Mouse (Mus musculus): ENCODE measurements around the gene Lst1. TPM values are rescaled to one million over a fixed set of nuclear protein-coding genes. Genes with fewer than 3 reads are reported as not detected.
A peak's percentile ranks its signal among the peaks of the same experiment; 100 is the strongest.

Gene Lst1
- polyA plus RNA-seq, 1 experiment from 2014 or later: 9.5 TPM

DNA sequence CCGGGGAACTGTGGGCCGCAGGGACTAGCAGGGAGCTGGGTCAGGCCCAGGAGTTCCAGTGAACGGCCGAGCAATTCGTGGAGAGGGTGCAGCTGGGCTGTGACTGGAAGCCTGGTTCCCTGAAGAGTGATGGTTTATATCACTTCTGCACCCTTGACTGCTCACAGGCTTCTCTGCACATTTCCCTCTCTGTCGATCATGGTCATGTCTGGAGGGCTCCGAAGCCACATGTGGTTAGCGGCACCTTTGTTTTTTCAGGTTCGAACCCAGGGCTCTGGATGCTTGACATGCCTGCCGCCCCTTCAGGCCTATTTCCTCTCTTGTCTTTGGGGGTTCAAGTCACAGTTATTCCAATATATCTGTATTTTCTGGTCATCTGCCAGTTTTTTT, 17.1 kb upstream of the Lst1 start:
- ATAC-seq (ENCODE audit: insufficient number of reproducible peaks, insufficient read depth, low FRiP score, low read depth): no peak
- peaks cover 0 to 3% of the 10 kb centered on the region in 2 experiments; a peak in 2 of 4 replicates for H3K4me1 ChIP-seq (ENCODE audit: control insufficient read depth in 2 of 2, insufficient read depth in 2 of 2, low read length in 2 of 2)
- H3K27me3 ChIP-seq (ENCODE audit: control insufficient read depth, insufficient read depth, low read length): peaks cover 50% of the 10 kb centered on the region
- no peak overlapping the region for H3K27ac ChIP-seq (replicated peaks in 1 of 2; ENCODE audit: control insufficient read depth in 1 of 2, insufficient read depth in 1 of 2, low read depth in 2 of 2, low read length in 2 of 2)
- H3K4me2 ChIP-seq (ENCODE audit: low read length): no peak overlapping the region
- no peaks in the 10 kb centered on the region for H3K36me3 ChIP-seq (ENCODE audit: control insufficient read depth, insufficient read depth, low read length)
- WGBS: 44% methylated on average over 10 of the region's 10 CpGs
- H3K9me3 ChIP-seq (ENCODE audit: control insufficient read depth, low read length): no peaks in the 10 kb centered on the region
- no peak overlapping the region for H3K9ac ChIP-seq (ENCODE audit: low read length)
- H3K4me3 ChIP-seq (ENCODE audit: control insufficient read depth in 1 of 2, insufficient read depth in 1 of 2, low read depth in 1 of 2, low read length in 2 of 2): no peak overlapping the region

DNA sequence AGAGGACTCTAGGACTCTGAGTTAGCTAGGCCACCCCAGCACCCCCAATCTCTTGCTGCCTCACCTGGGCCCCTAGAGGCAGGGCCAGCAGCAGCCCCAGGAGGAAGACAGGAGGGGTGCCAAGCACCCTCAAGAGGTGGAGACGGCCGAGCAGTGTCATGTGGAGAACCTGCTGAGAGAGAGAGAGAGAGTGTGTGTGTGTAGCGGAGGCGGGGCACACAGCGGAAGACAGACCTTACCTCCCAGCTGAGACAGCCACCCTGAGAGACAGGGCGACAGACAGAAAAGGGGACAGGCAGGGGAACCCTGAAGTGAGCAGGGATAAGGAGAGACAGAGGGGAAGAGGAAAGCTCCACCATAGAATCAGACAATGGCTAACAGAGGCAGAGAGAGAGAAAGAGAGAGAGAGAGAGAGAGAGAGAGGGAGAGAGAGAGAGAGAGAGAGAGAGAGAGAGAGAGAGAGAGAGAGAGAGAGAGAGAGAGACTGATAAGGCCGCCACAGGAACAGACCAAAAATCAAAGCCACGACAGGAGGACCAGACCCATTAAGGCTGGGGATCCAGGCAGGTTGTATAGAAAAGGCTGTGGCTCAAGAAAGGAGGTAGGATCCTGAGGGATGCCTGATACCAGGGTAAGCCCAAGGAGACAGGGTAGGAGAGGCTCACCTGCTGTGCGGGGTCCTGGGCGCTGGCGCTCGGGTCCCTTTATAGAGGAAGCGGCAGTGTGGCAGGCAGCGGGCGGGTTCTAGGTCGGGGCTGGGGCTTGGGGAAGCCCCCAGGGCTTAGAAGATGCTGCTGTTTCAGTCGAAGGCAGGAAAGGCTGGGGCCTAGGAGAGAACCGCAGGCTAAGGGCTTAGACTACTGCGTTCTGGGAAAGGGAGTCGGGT, 16.5 kb upstream of the Lst1 start, which contains the start of gene Lta:
Lta (minus strand) TSS at position 858 of the 886 bp plus-strand sequence.
- Histone ChIP-seq H3K9ac (ENCODE audit: low read length) (no peak within 1 kb of the TSS), H3K27me3 (ENCODE audit: control insufficient read depth, insufficient read depth, low read length) (peaks cover 56% of the 10 kb centered on the region), H3K4me2 (ENCODE audit: low read length) (no peak within 1 kb of the TSS), H3K4me3 (ENCODE audit: control insufficient read depth in 1 of 2, insufficient read depth in 1 of 2, low read depth in 1 of 2, low read length in 2 of 2) (no peak within 1 kb of the TSS), H3K27ac (replicated peaks in 1 of 2; ENCODE audit: control insufficient read depth in 1 of 2, insufficient read depth in 1 of 2, low read depth in 2 of 2, low read length in 2 of 2) (no peak within 1 kb of the TSS), H3K4me1 (ENCODE audit: control insufficient read depth in 2 of 2, insufficient read depth in 2 of 2, low read length in 2 of 2) (peaks cover 0 to 3% of the 10 kb centered on the region in 2 experiments; a peak in 2 of 4 replicates), H3K9me3 (ENCODE audit: control insufficient read depth, low read length) (no peaks in the 10 kb centered on the region), H3K36me3 (ENCODE audit: control insufficient read depth, insufficient read depth, low read length) (no peaks in the 10 kb centered on the region)
- no peak for ATAC-seq (ENCODE audit: insufficient number of reproducible peaks, insufficient read depth, low FRiP score, low read depth)
- WGBS: 22% methylated on average over 20 of the region's 20 CpGs

- Histone ChIP-seq H3K36me3 (ENCODE audit: control insufficient read depth, insufficient read depth, low read length) (no peaks in the 10 kb centered on the region), H3K4me2 (ENCODE audit: low read length) (no peak overlapping the region), H3K27ac (replicated peaks in 1 of 2; ENCODE audit: control insufficient read depth in 1 of 2, insufficient read depth in 1 of 2, low read depth in 2 of 2, low read length in 2 of 2) (no peak overlapping the region), H3K4me1 (ENCODE audit: control insufficient read depth in 2 of 2, insufficient read depth in 2 of 2, low read length in 2 of 2) (peaks cover 0 to 3% of the 10 kb centered on the region in 2 experiments; a peak in 2 of 4 replicates), H3K9me3 (ENCODE audit: control insufficient read depth, low read length) (no peaks in the 10 kb centered on the region), H3K27me3 (ENCODE audit: control insufficient read depth, insufficient read depth, low read length) (peaks cover 71% of the 10 kb centered on the region), H3K9ac (ENCODE audit: low read length) (no peak overlapping the region), H3K4me3 (ENCODE audit: control insufficient read depth in 1 of 2, insufficient read depth in 1 of 2, low read depth in 1 of 2, low read length in 2 of 2) (no peak overlapping the region)
- 68% methylated on average over 4 of the region's 4 CpGs for WGBS
- ATAC-seq (ENCODE audit: insufficient number of reproducible peaks, insufficient read depth, low FRiP score, low read depth): no peak
Measured at GRCm38 (mm10) chr17:35202442-35202841, 14.2 kb upstream of the Lst1 start.

DNA sequence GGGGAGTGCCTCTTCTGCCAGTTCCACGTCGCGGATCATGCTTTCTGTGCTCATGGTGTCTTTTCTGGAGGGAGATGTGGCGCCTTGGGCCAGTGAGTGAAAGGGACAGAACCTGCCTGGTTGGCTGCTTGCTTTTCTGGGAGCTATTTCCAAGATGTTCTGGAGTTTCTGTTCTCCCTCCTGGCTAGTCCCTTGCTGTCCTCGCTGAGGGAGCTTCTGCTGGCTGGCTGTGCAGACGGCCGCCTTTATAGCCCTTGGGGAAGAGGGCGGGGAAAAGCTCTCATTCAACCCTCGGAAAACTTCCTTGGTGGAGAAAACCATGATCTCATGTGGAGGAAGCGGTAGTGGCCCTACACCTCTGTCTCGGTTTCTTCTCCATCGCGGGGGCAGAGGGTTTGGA, 13.5 kb upstream of the Lst1 start, which contains the start of gene Tnf:
Tnf (minus strand) TSS at position 221 of the 400 bp plus-strand sequence.
- no peak within 1 kb of the TSS for H3K27ac ChIP-seq (replicated peaks in 1 of 2; ENCODE audit: control insufficient read depth in 1 of 2, insufficient read depth in 1 of 2, low read depth in 2 of 2, low read length in 2 of 2)

DNA sequence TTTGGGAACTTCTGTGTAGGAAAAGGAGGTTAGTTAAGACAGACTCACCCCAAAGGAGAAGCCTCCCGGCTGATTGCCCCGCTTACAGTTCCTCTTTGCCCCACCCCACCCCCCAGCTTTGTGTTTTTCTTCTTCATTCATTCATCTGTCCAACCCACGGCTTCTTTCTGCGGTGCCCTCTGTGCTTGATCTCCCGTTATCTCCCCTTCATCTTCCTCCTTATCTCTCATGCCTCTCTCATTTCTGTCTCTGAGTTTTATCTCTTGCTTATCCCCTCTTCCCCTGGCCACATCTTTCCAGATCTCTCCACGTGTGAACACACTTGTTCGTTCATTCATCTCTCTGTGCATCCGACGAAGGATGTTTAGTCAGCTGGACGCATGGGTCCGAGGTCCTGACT, 12.9 kb upstream of the Lst1 start:
- Histone ChIP-seq H3K27ac (replicated peaks in 1 of 2; ENCODE audit: control insufficient read depth in 1 of 2, insufficient read depth in 1 of 2, low read depth in 2 of 2, low read length in 2 of 2) (no peak overlapping the region), H3K4me3 (ENCODE audit: control insufficient read depth in 1 of 2, insufficient read depth in 1 of 2, low read depth in 1 of 2, low read length in 2 of 2) (peak overlapping the region in 1 of 2 experiments; percentile 6; a peak in 1 of 4 replicates), H3K9ac (ENCODE audit: low read length) (no peak overlapping the region), H3K36me3 (ENCODE audit: control insufficient read depth, insufficient read depth, low read length) (no peaks in the 10 kb centered on the region), H3K27me3 (ENCODE audit: control insufficient read depth, insufficient read depth, low read length) (peaks cover 79% of the 10 kb centered on the region), H3K4me1 (ENCODE audit: control insufficient read depth in 2 of 2, insufficient read depth in 2 of 2, low read length in 2 of 2) (peaks cover 1 to 5% of the 10 kb centered on the region in 2 experiments; a peak in 3 of 4 replicates), H3K9me3 (ENCODE audit: control insufficient read depth, low read length) (no peaks in the 10 kb centered on the region), H3K4me2 (ENCODE audit: low read length) (no peak overlapping the region)
- no peak for ATAC-seq (ENCODE audit: insufficient number of reproducible peaks, insufficient read depth, low FRiP score, low read depth)
- WGBS: 54% methylated on average over 11 of the region's 11 CpGs

More for the DNA sequence above, 13.5 kb upstream of the Lst1 start, which contains the start of gene Tnf:
- H3K4me1 ChIP-seq (ENCODE audit: control insufficient read depth in 2 of 2, insufficient read depth in 2 of 2, low read length in 2 of 2): peaks cover 0 to 3% of the 10 kb centered on the region in 2 experiments; a peak in 2 of 4 replicates
- H3K9me3 ChIP-seq (ENCODE audit: control insufficient read depth, low read length): no peaks in the 10 kb centered on the region
- ATAC-seq (ENCODE audit: insufficient number of reproducible peaks, insufficient read depth, low FRiP score, low read depth): no peak
- H3K9ac ChIP-seq (ENCODE audit: low read length): no peak within 1 kb of the TSS
- peaks cover 75% of the 10 kb centered on the region for H3K27me3 ChIP-seq (ENCODE audit: control insufficient read depth, insufficient read depth, low read length)
- 0 out of 2 replicates have a peak within 1 kb of the TSS, but pooled peaks have one; percentile 13 for H3K4me2 ChIP-seq (ENCODE audit: low read length)
- 27% methylated on average over 13 of the region's 13 CpGs for WGBS
- no peaks in the 10 kb centered on the region for H3K36me3 ChIP-seq (ENCODE audit: control insufficient read depth, insufficient read depth, low read length)
- peak within 1 kb of the TSS in 1 of 2 experiments; percentile 6; a peak in 1 of 4 replicates for H3K4me3 ChIP-seq (ENCODE audit: control insufficient read depth in 1 of 2, insufficient read depth in 1 of 2, low read depth in 1 of 2, low read length in 2 of 2)

DNA sequence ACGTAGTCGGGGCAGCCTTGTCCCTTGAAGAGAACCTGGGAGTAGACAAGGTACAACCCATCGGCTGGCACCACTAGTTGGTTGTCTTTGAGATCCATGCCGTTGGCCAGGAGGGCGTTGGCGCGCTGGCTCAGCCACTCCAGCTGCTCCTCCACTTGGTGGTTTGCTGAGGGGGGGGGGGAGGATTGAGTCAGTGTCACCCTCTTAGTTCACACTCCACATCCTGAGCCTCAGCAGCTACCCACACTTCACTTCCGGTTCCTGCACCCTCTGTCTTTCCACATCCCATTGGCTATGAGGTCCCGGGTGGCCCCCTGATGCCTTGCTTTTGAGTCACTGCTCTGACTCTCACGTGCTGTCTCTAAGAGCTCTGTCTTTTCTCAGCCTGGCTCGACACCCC, 12.2 kb upstream of the Lst1 start:
- 75% methylated on average over 11 of the region's 11 CpGs for WGBS
- H3K27me3 ChIP-seq (ENCODE audit: control insufficient read depth, insufficient read depth, low read length): peaks cover 85% of the 10 kb centered on the region
- ATAC-seq (ENCODE audit: insufficient number of reproducible peaks, insufficient read depth, low FRiP score, low read depth): no peak
- no peak overlapping the region for H3K9ac ChIP-seq (ENCODE audit: low read length)
- H3K9me3 ChIP-seq (ENCODE audit: control insufficient read depth, low read length): no peaks in the 10 kb centered on the region
- H3K4me2 ChIP-seq (ENCODE audit: low read length): no peak overlapping the region
- no peak overlapping the region for H3K27ac ChIP-seq (replicated peaks in 1 of 2; ENCODE audit: control insufficient read depth in 1 of 2, insufficient read depth in 1 of 2, low read depth in 2 of 2, low read length in 2 of 2)
- H3K36me3 ChIP-seq (ENCODE audit: control insufficient read depth, insufficient read depth, low read length): no peaks in the 10 kb centered on the region
- H3K4me3 ChIP-seq (ENCODE audit: control insufficient read depth in 1 of 2, insufficient read depth in 1 of 2, low read depth in 1 of 2, low read length in 2 of 2): no peak overlapping the region
- H3K4me1 ChIP-seq (ENCODE audit: control insufficient read depth in 2 of 2, insufficient read depth in 2 of 2, low read length in 2 of 2): peaks cover 7 to 9% of the 10 kb centered on the region in 2 experiments

GRCm38 (mm10) chr17:35198946-35199345, 10.7 kb upstream of the Lst1 start:
- no peak for ATAC-seq (ENCODE audit: insufficient number of reproducible peaks, insufficient read depth, low FRiP score, low read depth)
- peaks cover 88% of the 10 kb centered on the region for H3K27me3 ChIP-seq (ENCODE audit: control insufficient read depth, insufficient read depth, low read length)

More at GRCm38 (mm10) chr17:35198946-35199345, 10.7 kb upstream of the Lst1 start:
- WGBS: 39% methylated on average over 8 of the region's 8 CpGs
- H3K4me3 ChIP-seq (ENCODE audit: control insufficient read depth in 1 of 2, insufficient read depth in 1 of 2, low read depth in 1 of 2, low read length in 2 of 2): no peak overlapping the region
- H3K9me3 ChIP-seq (ENCODE audit: control insufficient read depth, low read length): no peaks in the 10 kb centered on the region
- H3K4me2 ChIP-seq (ENCODE audit: low read length): no peak overlapping the region
- peaks cover 5 to 11% of the 10 kb centered on the region in 2 experiments; a peak in 3 of 4 replicates for H3K4me1 ChIP-seq (ENCODE audit: control insufficient read depth in 2 of 2, insufficient read depth in 2 of 2, low read length in 2 of 2)
- no peak overlapping the region for H3K9ac ChIP-seq (ENCODE audit: low read length)
- no peak overlapping the region for H3K27ac ChIP-seq (replicated peaks in 1 of 2; ENCODE audit: control insufficient read depth in 1 of 2, insufficient read depth in 1 of 2, low read depth in 2 of 2, low read length in 2 of 2)
- H3K36me3 ChIP-seq (ENCODE audit: control insufficient read depth, insufficient read depth, low read length): no peaks in the 10 kb centered on the region
